Mouse (Mus musculus): ENCODE data around the gene Kxd1. TPM values are rescaled to one million over a fixed set of nuclear protein-coding genes. Genes with fewer than 3 reads are reported as not detected.

The Kxd1 gene
- 35.5 and 37.0 TPM in 2 replicates for polyA plus RNA-seq (2011; ENCODE audit: insufficient read length, low read depth, missing spikeins)

DNA sequence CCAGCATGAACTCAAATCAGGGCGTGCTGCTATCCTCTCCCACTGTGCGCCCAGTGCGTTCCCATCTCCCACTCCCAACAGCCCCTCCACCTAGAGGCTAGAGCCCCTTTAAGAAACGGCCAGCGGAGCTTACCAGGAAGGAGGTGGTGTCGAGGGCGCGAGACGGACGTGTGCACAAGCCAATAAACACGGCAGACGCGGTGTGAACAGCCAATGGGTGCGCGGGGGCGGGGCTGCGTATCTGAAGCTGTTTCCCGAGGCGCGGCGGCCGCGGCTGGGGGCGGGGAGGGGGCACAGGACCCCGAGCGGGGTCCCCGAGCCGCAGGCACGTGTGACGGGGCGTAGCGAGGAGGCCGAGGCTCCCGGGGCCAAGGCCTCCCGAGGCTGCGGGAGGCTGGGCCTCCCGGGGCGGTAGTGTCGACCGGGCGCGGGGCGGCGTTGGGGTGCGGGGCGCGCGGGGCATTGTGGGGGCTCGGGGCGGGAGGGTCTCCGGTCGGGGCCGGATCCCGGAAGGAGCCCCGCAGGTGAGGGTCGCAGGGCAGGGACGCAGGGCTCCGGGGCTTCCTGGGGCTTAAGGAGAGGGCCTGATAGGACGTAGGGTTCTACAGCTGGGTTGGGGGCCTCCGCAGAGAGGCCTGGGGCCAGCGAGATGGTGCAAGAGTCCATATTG, at the start of gene Kxd1, which contains the start of gene Fkbp8:
TSS of gene Kxd1 (minus strand) at position 445 of the 670 bp plus-strand sequence.
TSS of gene Fkbp8 (plus strand) at position 213 of the 670 bp plus-strand sequence.
- TF ChIP-seq CTCF (IDR thresholded peaks at IDR 0.05; ENCODE audit: borderline replicate concordance, insufficient read depth, low read length) (no peak), POLR2A (IDR thresholded peaks at IDR 0.05; ENCODE audit: low read depth, low read length) (peak; percentile 83)
- Histone ChIP-seq H3K4me3 (ENCODE audit: insufficient read depth, low read length) (peak within 1 kb of the TSS; percentile 96), H3K27ac (ENCODE audit: insufficient read depth, low read length) (0 out of 2 replicates have a peak within 1 kb of the TSS, but pooled peaks have one; percentile 3), H3K4me1 (ENCODE audit: control insufficient read depth, insufficient read depth, low read length) (no peaks in the 10 kb centered on the region)

DNA sequence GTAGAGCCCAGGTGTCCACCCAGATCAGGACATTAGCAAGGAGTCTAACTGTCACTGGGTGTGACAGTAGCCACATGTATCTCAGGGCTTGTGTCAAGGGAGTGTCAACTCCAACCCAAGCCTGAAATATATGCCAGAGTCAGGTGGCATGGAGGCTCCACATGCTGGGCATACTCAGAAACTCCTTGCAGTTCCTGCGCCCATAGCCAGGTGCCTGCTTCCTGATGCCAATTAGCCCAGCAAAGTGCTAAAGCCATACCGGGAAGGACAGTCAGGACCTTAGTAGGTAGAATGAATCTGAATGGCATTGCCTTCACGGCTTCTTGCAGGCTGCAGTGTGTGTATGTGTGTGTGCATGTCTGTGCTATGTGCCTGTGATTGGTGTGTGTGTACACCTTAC, 49.5 kb upstream of the Kxd1 start:
- H3K27ac ChIP-seq (ENCODE audit: insufficient read depth, low read length) = no peak overlapping the region
- no peak for TF ChIP-seq CTCF (IDR thresholded peaks at IDR 0.05; ENCODE audit: borderline replicate concordance, insufficient read depth, low read length)
- no peak for TF ChIP-seq POLR2A (IDR thresholded peaks at IDR 0.05; ENCODE audit: low read depth, low read length)
- H3K4me3 ChIP-seq (ENCODE audit: insufficient read depth, low read length) = no peak overlapping the region
- H3K4me1 ChIP-seq (ENCODE audit: control insufficient read depth, insufficient read depth, low read length) = peaks cover 4% of the 10 kb centered on the region; the same call in 1 of the 2 replicates

DNA sequence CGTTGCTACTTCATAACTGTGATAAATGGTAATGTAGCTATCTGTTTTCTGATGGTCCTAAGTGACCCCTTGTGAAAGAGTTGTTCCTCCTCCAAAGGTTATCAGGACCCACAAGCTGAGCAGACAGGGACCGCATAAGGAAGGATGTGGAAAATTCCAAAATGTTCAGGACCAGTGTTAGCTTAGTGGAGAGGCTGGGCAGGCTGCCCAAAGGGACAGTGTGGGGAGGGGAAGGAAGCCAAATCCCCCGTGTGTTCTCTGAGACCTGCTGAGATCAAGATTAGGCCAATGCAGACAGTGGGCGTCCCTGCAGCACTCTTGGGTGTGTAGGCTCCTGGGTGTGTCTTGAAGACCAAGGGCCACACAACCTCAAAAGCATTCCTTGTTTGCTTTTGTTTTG, 47.2 kb upstream of the Kxd1 start:
- Histone ChIP-seq H3K4me3 (ENCODE audit: insufficient read depth, low read length) (no peak overlapping the region), H3K4me1 (ENCODE audit: control insufficient read depth, insufficient read depth, low read length) (peaks cover 4% of the 10 kb centered on the region; the same call in 1 of the 2 replicates), H3K27ac (ENCODE audit: insufficient read depth, low read length) (no peak overlapping the region)
- no peak for TF ChIP-seq CTCF (IDR thresholded peaks at IDR 0.05; ENCODE audit: borderline replicate concordance, insufficient read depth, low read length)
- no peak for TF ChIP-seq POLR2A (IDR thresholded peaks at IDR 0.05; ENCODE audit: low read depth, low read length)

DNA sequence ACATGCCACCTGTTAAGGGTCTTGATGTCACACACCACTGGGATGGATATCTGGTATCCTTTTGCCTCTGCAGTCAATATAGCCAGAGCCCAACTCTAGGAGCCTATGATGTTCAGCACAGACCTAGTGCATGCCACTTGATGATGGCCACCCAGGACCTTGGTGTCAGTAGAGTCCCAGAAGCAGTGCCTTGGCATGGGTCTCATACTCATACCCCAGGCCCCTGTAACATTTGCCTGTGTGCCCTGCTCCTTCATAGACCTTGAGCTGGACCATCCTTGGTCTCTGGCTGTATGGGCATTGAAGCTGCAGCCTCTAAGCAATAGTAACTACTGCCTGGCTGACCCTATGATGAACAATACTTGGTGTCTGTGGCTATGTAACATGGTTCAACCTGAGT, 46.5 kb upstream of the Kxd1 start:
- TF ChIP-seq POLR2A (IDR thresholded peaks at IDR 0.05; ENCODE audit: low read depth, low read length) (no peak), CTCF (IDR thresholded peaks at IDR 0.05; ENCODE audit: borderline replicate concordance, insufficient read depth, low read length) (no peak)
- peaks cover 4% of the 10 kb centered on the region; the same call in 1 of the 2 replicates for H3K4me1 ChIP-seq (ENCODE audit: control insufficient read depth, insufficient read depth, low read length)
- no peak overlapping the region for H3K27ac ChIP-seq (ENCODE audit: insufficient read depth, low read length)
- no peak overlapping the region for H3K4me3 ChIP-seq (ENCODE audit: insufficient read depth, low read length)

DNA sequence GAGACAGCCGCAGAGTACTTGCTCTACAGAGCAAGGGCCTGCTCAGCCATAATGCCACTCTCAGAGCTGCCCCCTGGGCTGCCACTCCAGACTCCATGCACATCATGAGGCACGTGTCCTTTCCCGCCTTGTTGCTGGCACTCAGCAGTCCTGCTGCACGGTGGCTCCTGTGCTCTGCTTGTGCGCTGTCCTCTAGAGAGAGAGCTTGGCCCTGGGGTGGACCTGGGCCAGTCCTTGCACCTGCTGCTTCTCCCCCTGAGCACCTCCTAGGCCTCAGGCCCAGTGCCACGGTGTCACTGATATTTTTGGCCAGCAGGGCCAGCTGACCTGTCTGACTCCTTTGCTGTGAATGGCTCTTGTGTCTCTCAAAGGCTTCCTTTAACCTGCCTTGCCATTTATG, 43.2 kb upstream of the Kxd1 start:
- H3K4me1 ChIP-seq (ENCODE audit: control insufficient read depth, insufficient read depth, low read length) = peaks cover 4% of the 10 kb centered on the region; the same call in 1 of the 2 replicates
- no peak; the same call in 1 of the 2 replicates for TF ChIP-seq CTCF (IDR thresholded peaks at IDR 0.05; ENCODE audit: borderline replicate concordance, insufficient read depth, low read length)
- TF ChIP-seq POLR2A (IDR thresholded peaks at IDR 0.05; ENCODE audit: low read depth, low read length) = no peak
- no peak overlapping the region for H3K27ac ChIP-seq (ENCODE audit: insufficient read depth, low read length)
- no peak overlapping the region for H3K4me3 ChIP-seq (ENCODE audit: insufficient read depth, low read length)

DNA sequence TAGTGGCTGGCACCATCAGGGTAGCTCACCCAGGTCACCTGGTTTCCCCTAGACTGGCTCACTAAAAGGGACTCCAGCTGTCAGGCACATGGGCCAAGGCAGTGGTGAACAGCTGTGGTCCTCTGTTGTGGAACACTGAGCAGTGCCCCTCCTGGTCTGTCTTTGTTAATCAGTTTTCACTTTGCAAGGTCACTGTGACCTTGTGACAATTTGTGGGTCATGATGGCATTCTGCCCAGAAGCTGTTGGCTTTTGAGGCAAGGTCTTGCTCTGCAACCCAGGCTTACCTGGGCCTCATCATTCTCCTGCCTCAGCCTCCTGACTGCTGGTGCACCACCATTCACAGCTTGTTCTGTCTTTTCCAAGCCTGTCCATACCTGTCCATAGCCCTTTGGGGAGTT, 42.6 kb upstream of the Kxd1 start:
- TF ChIP-seq CTCF (IDR thresholded peaks at IDR 0.05; ENCODE audit: borderline replicate concordance, insufficient read depth, low read length) (no peak), POLR2A (IDR thresholded peaks at IDR 0.05; ENCODE audit: low read depth, low read length) (no peak)
- Histone ChIP-seq H3K4me1 (ENCODE audit: control insufficient read depth, insufficient read depth, low read length) (peaks cover 4% of the 10 kb centered on the region; the same call in 1 of the 2 replicates), H3K4me3 (ENCODE audit: insufficient read depth, low read length) (no peak overlapping the region), H3K27ac (ENCODE audit: insufficient read depth, low read length) (no peak overlapping the region)

DNA sequence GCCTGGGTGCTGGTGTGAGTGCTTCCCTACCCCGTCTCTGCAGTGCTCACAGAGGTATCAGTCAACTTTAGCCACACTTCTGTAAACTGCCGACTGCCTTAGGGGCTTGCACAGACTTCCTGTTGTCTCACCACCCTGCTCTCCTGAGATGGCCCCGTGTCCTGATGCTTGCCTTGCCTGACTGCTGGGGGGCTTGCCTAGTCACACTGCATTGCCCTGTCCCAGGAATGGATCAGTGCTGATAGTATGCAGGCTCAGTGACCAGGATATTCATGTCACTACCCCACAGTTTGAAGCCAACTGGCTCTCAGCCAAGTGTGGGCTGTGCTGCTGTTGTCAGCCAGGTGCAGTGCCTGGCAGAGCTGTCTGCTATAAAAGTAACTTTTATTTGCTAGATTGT, 37.8 kb upstream of the Kxd1 start:
- peaks cover 3% of the 10 kb centered on the region; the same call in 1 of the 2 replicates for H3K4me1 ChIP-seq (ENCODE audit: control insufficient read depth, insufficient read depth, low read length)

DNA sequence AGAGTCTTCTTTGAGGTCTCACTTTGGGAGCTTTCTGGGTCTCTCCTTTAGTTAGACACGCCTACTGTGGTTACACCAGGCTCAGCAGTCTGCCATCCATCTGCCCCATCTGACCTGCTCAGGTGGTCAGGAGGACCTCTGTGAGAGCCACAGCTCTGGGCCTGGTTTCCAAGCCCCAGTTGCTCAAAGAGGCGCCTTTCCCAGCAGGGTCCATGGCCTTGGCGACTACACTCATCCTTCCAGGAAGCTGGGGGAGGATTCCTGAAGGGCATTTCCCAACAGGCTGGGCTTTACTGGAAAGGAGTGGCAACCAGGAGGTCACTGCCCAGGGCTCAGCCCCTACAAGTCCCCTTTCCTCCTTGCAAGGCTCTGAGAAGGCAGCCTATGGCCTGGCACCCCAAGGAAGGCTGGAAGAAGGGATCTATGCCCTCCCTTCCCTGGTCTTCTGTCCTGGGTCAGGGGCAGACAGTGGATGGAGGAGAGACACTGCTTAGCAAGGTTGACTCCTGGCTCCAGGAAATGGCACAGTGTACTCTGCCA, 37.0 kb upstream of the Kxd1 start:
- Histone ChIP-seq H3K4me1 (ENCODE audit: control insufficient read depth, insufficient read depth, low read length) (peaks cover 3% of the 10 kb centered on the region; the same call in 1 of the 2 replicates), H3K4me3 (ENCODE audit: insufficient read depth, low read length) (no peak overlapping the region), H3K27ac (ENCODE audit: insufficient read depth, low read length) (no peak overlapping the region)
- TF ChIP-seq CTCF (IDR thresholded peaks at IDR 0.05; ENCODE audit: borderline replicate concordance, insufficient read depth, low read length) (no peak), POLR2A (IDR thresholded peaks at IDR 0.05; ENCODE audit: low read depth, low read length) (no peak)

More for the DNA sequence above, 37.8 kb upstream of the Kxd1 start:
- H3K27ac ChIP-seq (ENCODE audit: insufficient read depth, low read length) = no peak overlapping the region
- TF ChIP-seq POLR2A (IDR thresholded peaks at IDR 0.05; ENCODE audit: low read depth, low read length) = no peak
- no peak for TF ChIP-seq CTCF (IDR thresholded peaks at IDR 0.05; ENCODE audit: borderline replicate concordance, insufficient read depth, low read length)
- H3K4me3 ChIP-seq (ENCODE audit: insufficient read depth, low read length) = no peak overlapping the region

DNA sequence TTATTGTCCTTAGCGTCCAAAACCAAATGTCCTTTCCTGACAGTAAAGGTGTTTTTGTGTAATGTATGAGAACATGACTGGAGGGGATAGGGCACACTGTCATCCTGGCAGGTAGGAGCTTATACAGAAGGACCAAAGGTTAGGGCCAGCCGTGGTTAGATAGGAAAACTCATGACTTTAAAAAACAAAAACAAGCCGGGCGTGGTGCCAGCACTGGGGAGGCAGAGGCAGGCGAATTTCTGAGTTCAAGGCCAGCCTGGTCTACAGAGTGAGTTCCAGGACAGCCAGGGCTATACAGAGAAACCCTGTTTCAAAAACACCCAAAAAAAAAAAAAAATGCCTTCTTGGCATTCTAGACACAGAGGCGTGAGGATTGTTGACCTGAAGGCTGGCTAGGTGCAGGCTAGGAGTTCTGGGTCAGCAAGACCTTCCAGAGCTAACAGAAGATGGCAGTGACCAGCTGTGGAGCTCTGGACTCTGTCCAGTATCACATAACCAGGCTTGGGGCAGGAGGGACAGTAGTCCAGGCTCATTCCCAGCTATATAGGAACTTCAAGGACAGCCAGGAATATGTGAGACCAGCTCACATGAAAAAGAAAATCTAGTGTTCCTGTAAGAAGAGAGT, 36.1 kb upstream of the Kxd1 start:
- H3K4me1 ChIP-seq (ENCODE audit: control insufficient read depth, insufficient read depth, low read length) = peaks cover 3% of the 10 kb centered on the region; the same call in 1 of the 2 replicates
- H3K27ac ChIP-seq (ENCODE audit: insufficient read depth, low read length) = no peak overlapping the region
- no peak overlapping the region for H3K4me3 ChIP-seq (ENCODE audit: insufficient read depth, low read length)
- TF ChIP-seq POLR2A (IDR thresholded peaks at IDR 0.05; ENCODE audit: low read depth, low read length) (no peak), CTCF (IDR thresholded peaks at IDR 0.05; ENCODE audit: borderline replicate concordance, insufficient read depth, low read length) (no peak)

All from embryonic fibroblast, embryonic 13.5 days (primary cell).